Mouse (Mus musculus) gonadal fat pad, adult 2 months (tissue): Measurements from ENCODE around the gene Hba-a1. TPM values are rescaled to one million over a fixed set of nuclear protein-coding genes. Genes with fewer than 3 reads are reported as not detected.
"Not testable (repeated sequence)": the region's sequence is repeated elsewhere in the genome, so short reads cannot be mapped to it uniquely, and the experiment has no call there.

ENCODE experiments used
- DNase-seq: peaks from one replicate; pipeline ENCODE4 v3.0.0-alpha.2; 2012; ENCODE audit warnings: low read depth
- polyA plus RNA-seq: library from polyadenylated mRNA; depleted of rRNA; stranded (reverse); fragments of >200 nt; gene quantifications from 2 replicates; pipeline ENCODE4 v1.2.3, GENCODE M21; 2012; rRNA removed

Gene Hba-a1
- polyA plus RNA-seq = 903 and 2,048 TPM in 2 replicates

DNA sequence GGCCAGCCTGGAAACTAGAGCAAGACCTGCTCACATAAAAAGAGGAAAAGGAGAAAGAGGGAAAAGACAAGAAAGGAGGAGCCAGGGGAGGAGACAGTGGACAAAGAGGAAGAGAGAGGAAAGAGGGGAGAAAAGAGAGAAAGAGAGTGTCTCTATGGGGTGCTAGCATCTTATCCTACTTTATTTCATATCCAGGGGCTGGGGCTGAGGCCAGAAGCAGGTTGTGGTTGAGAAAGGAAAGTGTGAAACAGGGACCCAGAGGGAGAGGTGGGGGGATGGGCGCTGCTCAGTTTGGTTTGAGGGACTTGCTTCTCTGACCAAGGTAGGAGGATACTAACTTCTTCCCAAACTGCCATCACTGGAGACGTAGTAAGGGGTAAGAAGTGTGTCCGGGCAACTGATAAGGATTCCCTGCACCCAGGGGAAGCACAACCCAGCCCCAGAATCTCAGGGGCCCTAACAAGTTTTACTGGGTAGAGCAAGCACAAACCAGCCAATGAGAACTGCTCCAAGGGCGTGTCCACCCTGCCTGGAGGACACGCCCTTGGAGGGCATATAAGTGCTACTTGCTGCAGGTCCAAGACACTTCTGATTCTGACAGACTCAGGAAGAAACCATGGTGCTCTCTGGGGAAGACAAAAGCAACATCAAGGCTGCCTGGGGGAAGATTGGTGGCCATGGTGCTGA, at the start of gene Hba-a1:
Gene Hba-a1 (plus strand): TSS at position 421 of the 687 bp plus-strand sequence.
- DNase-seq = not testable (repeated sequence)

- no peak for DNase-seq
Observed at GRCm38 (mm10) chr11:32233895-32234294, 49.4 kb upstream of the Hba-a1 start.

DNA sequence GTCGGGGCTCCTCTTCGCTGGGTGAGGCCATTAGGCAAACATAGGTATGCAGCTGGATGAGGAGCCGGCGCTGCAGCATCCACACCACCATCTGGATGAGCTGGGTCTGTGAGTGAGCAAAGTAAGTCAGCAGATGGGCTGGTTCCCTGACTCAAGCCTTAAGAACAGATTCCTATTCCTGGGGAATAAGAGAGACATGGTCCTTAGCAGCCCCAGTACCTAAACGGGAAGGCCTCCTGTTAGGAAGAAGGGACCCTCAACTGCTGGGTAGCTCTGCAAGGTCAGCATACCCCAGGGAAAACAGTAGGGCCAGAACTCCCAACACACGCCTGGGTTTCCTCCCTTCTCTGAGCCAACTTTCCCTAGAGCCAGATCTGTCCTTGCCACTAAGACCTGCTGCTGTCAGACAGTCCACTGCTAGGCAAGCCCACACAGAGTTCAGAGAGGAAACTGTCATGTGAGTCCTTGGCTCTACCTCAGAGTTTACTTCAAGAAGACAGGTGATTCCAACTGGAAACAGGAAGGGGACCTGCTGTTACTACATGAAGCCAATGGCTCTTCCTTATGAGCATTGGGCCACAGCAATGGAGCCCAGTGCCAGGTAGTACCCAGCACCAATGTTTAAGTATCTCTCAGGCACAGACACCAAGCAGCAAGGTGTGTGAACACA, 48.4 kb upstream of the Hba-a1 start:
- no peak for DNase-seq

DNA sequence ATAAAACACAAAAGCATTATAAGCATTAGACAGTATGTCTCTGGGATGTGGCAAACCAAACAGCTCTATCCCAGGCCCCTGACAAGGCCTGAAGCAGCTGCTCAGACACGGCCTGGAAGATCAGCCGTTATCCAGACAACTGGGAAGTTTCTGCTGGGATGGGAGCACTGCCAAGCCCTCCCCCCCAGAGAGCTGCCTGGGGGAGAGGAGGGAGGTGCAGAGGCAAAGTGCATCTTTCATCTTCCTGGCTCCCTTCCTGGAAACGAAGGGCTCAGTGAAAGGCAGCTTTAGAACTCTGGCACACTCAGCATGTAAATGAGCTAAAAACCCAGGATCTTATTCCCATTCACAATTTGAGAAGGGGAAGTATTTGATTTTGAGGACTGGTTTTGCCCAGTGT, 47.7 kb upstream of the Hba-a1 start:
- no peak for DNase-seq

DNA sequence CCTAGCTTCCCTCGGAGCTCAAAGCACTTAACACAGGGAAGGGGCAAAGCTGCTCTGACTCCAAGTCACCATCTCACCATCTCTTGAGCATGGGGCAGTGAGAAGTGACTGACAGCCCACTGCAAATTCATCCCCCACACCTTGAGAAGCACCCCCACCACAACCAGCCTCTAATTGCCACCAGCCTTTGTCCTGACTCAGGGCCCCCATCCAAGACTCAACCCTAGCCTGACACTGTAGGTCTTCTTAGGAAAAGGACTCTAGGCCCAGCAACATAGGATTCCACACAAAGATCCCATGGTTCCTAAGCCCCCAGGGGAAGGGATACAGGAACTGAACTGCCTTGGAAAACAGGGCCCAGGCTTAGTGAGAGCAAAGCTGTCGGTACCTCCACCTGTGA, 47.2 kb upstream of the Hba-a1 start:
- DNase-seq = no peak

GRCm38 (mm10) chr11:32236712-32237410, 46.5 kb upstream of the Hba-a1 start:
- DNase-seq = no peak

- DNase-seq = no peak
Observed at GRCm38 (mm10) chr11:32237411-32237795, 45.9 kb upstream of the Hba-a1 start.

DNA sequence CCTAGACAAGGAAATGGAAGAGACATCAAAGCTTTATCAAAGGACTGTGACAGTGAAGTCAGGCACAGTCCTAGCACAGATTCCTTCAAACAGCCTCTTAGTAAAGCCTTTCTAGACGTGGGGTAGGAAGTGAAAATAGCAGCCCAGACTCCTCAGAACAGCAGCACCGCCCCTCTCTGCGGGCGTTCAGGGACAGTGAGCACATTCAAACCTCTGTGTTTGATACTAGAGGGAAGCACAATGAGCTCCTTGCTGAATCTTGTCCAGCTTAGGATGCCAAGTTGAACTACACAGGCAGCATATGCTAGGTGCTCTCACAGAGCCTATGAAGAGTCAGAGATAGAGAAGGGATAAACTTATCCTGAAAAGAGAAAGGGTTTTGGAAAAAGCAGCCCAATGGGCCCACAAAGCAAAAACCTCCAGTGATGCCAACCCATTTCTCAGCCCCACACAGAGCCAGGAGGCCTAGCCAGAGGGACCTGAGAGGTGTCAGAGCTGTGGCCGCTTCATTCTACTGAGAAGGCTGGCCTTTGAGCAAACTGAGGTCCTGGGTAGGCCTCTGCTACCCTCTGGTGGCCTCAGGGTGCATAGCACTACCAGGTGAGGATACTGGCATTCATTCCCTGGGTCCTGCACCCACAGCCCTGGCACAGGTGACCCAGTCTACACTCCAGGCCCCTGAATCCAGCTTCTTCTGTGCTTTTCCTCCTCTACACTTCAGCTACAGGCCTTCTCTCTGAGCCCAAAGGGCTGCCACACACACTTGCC, 45.0 kb upstream of the Hba-a1 start:
- DNase-seq = no peak

GRCm38 (mm10) chr11:32241391-32241790, 41.9 kb upstream of the Hba-a1 start:
- DNase-seq = no peak

DNA sequence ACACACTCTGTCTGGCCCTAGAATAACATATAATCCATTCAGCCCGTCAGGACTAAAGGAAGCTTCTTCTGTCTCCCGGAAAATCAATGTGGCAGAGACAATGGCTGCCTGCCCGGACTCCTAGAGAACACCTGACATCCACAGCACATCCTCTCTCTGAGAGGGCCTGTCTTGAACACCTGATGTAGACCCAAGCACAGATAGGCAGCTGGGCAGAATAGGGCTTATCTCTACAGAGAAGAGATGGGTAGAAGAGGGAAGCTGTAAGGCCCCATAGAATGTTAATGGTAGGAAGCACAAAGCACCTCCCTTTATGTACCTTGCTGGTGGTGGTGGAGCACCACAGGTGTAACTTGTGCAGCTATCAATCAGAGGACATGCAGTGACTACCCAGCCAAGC, 41.1 kb upstream of the Hba-a1 start:
- DNase-seq = no peak

DNA sequence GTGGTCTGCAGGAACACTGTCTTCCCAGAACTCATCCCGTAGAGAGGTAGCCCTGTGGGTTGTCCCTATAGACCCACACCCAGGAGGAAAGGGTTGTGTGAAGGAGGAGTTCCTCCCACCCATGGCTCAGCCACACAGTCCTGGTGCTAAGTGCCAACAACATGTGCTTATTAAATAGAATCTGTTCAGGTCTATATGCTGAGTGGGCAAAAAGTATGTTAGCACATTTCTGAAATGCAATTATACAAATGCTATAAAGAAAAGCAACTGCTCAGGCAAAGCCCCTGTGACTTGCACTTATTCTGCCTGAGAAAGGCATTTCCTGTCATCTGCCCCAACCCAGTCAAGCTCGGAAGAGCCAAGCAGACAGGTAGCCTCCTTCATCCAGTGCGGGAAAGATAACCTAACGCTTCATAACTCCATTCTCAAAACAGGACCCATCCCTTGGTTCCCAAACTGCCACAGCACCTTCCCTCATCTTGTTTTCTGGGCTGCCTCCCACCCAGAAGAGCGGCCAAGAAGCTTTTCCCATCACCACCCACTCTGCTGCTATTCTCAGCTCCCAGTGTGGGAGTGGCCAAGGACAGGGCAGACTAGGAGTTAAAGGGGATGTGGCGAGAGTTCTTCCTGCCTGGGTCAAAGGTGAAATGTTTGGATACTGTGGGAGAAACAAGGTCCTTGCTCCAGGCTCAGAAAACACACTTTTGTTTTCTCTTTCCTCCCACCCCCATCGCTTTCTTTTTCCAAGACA, 39.9 kb upstream of the Hba-a1 start:
- DNase-seq = no peak

DNA sequence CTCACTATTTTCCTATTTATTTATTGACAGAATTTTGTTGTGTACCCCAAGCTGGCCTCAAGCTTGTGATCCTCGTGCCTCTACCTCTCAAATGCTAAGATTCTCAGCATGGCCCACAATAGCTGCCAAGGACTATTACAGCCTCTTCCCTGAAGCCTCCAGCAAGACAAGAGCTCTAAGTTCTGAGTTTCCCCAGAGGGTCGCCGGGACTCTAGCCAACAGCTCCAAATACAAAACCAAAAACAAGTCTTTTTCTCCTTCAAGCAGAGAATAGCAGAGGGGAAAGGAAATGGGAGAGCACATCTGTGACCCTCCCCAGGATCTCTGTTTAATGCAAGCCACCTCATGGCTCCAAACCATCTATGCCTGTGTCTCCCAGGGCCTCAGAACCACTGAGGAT, 39.2 kb upstream of the Hba-a1 start:
- DNase-seq = no peak

DNA sequence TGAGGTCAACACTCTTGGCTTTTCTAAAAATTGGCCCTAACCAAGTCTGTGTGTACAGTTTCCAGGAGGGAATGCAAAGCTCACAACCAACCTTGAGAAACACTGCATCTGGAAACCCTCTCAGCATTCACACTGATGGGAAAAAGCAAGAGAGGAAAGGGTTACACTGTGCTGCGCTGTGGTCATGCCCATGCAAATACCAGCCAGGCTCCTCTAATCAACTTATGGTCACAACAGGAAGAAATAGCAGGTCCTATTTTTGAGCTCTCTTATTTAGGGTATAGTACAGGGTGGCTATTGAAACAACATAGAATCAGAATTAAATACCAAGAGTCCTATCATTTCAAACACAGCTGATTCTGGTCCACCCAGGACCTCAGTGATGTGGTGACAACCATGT, 38.7 kb upstream of the Hba-a1 start:
- DNase-seq = no peak

DNA sequence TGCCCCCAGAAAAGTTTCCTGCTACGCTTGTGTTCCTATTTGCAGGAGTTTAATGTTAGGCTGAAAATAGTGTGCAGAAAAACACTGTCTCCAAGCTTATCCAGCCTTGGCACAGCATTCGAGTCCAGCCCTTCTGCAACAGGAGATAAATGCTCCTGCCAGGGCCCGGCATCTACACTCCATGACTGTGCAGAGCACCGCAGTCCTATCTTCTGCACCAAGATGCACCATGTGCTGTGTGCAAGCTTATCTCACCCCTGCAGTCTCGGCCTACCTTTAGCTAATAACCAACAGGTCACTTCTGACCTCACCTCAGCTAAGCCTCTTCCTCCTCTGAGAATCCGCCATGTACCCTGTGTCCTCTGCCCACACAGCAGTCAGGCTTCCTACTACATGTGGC, 37.7 kb upstream of the Hba-a1 start:
- no peak for DNase-seq

- no peak for DNase-seq
Observed at GRCm38 (mm10) chr11:32247068-32247467, 36.2 kb upstream of the Hba-a1 start.

- DNase-seq = no peak
Observed at GRCm38 (mm10) chr11:32248350-32248749, 35.0 kb upstream of the Hba-a1 start.

- DNase-seq = no peak
Observed at GRCm38 (mm10) chr11:32250880-32251763, 32.2 kb upstream of the Hba-a1 start.

GRCm38 (mm10) chr11:32253121-32253520, 30.2 kb upstream of the Hba-a1 start:
- DNase-seq = no peak

DNA sequence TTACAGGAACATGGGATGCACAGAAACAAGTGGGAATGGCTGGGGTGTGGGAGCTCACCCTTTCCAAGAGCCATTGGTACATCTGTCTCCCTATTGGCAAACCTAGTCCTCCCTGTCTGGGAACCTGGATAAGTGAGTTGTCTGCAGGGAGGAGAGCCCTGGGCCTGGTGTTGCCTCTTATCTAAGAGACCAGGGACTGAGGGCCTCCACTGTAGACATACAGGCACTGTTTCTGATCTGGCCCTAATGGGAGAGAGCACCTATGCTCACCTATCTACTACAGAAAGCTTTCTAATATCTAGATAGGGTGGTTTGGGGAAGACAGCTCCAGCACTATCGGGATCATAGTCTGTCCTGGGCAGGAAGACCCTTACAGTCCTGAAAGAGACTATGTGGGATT, 27.2 kb upstream of the Hba-a1 start:
- DNase-seq = no peak

DNA sequence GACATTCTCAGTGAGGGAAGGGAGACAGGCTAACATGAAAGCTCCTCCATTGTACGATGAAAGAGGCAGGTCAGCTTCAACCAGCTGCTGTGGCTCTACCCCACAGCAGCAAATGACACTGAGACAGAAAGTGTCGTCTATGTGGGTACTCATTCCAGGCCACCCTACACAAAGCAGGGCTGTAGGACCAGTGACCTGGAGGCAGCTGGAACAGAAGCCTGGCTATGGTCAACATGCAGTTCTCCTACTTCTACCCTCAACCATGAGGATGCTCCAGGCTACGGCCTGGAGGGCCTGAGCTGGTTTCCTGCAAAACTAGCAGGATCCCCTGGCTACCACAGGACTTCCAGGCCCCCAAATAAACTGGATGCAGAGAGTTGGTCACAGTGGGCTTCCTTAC, 26.7 kb upstream of the Hba-a1 start:
- no peak for DNase-seq
